Mouse (Mus musculus): ENCODE data around the gene Serinc4. TPM values are rescaled to one million over a fixed set of nuclear protein-coding genes. Genes with fewer than 3 reads are reported as not detected.

Serinc4 gene
- 0.37 TPM for total RNA-seq (2023)

GRCm38 (mm10) chr2:121456692-121457642 lies at the start of gene Serinc4:
Gene Serinc4, minus strand, starts transcription at chr2:121456781.

GRCm38 (mm10) chr2:121473301-121474179 lies 17.0 kb upstream of the Serinc4 start, which contains the start of gene Mfap1b:
Gene Mfap1b, minus strand, starts transcription at chr2:121474067.

DNA sequence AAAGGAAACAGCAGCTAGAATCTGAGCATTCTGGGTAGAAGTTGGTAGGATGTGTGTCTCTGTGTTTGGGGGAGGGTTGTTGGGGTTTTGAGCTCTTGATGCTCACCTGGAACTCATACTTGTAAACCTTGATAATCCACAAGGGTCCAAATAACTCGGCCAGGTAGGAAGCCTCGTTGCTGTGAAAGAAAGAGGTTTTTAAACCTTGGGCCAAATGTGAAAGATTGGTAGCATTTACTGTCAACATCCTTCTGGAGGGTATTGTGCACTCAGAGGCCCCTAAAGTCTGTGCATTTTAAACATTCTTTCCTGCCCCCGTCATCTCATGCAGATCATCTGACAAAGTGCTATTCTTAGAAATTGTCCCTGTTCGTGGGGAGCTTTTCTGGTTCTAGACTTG lies 3.6 kb downstream of the Serinc4 start, which contains the start of gene Hypk:
Gene Hypk (plus strand): TSS at position 301 of the 400 bp plus-strand sequence.

GRCm38 (mm10) chr2:121448739-121449535 lies 7.6 kb downstream of the Serinc4 start, which contains the start of gene Serf2:
Gene Serf2, plus strand, starts transcription at chr2:121449195.

DNA sequence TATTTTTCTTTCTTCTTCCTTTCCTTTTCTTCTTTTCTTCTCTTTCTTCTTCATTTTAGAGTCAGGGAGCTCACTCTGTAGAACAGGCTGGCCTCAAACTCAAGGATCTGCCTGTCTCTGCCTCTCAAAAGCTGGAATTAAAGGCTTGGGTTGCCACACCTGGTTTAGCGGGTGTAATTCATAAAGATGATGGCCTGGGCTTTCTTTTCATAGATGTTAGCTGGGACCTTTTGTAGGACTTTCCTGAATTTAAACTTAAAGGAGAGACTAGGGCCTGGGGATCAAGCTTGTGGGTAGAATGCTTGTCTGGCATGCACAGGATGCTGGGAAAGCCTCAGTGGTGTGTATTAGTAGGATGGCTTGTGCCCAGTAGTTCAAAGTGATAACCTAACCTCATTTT lies 12.4 kb downstream of the Serinc4 start, which contains the start of gene Ell3:
Gene Ell3 (minus strand): TSS at position 101 of the 400 bp plus-strand sequence.

DNA sequence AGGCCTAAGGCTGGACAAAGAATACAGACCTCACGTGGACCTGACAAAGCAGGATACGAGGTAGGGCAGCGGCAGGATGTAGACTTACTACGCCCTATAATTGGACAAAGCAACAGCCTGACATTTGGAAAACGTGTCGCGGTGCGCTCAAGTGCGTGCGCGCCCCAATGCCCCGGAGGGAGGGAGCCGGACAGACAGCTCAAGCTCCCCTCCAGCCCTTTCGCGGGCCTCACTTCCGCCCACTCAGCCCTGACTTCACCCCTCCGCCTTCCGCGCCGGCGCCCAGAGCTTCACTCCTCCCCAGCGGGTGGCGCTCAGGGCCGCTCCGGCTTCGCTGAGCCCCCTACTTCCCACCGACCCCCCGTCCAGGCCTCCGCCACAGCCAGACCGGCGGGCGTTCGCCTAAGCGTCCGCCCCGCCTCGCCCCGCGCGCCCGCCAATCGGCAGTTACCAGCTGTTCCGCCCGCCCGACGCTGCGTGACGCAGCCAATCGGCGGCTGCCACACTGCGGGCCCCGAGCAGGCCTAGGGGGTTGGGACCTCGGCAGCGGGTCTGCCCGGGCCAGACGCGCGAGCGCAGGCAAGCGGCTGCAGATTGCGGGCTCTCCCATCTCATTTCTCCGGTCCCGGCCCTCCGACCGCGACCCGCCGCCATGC lies 43.1 kb downstream of the Serinc4 start, which contains the start of the genes Pdia3 and Catsper2:
Gene Pdia3 (plus strand): TSS at position 389 of the 656 bp plus-strand sequence.
Gene Catsper2 (minus strand): TSS at position 406 of the 656 bp plus-strand sequence.

Other genes with a start within 250 kb of the Serinc4 start
- gene Trp53bp1, start 185.4 kb downstream of the Serinc4 start, total RNA-seq (2023) = 70.9 TPM
- 0.55 TPM for gene Map1a, start 167.2 kb downstream of the Serinc4 start, total RNA-seq (2023)
- gene Ppip5k1, start 101.4 kb downstream of the Serinc4 start, total RNA-seq (2023) = 18.4 TPM
- gene Ckmt1, start 99.1 kb downstream of the Serinc4 start, total RNA-seq (2023) = not detected
- 1.0 TPM for gene Strc, start 69.6 kb downstream of the Serinc4 start, total RNA-seq (2023)
- 123 TPM for gene Pdia3, start 43.0 kb downstream of the Serinc4 start, total RNA-seq (2023)
- gene Catsper2, start 43.0 kb downstream of the Serinc4 start, total RNA-seq (2023) = 2.4 TPM
- 7.6 TPM for gene Ell3, start 12.5 kb downstream of the Serinc4 start, total RNA-seq (2023)
- gene Serf2, start 7.6 kb downstream of the Serinc4 start, total RNA-seq (2023) = 263 TPM
- 33.6 TPM for gene Hypk, start 3.5 kb downstream of the Serinc4 start, total RNA-seq (2023)
- 43.2 TPM for gene Mfap1b, start 17.3 kb upstream of the Serinc4 start, total RNA-seq (2023)
- gene Mfap1a, start 49.9 kb upstream of the Serinc4 start, total RNA-seq (2023) = 49.8 TPM
- gene Wdr76, start 49.9 kb upstream of the Serinc4 start, total RNA-seq (2023) = 17.5 TPM